Mouse (Mus musculus): ENCODE results near the gene Aox4. TPM values are rescaled to one million over a fixed set of nuclear protein-coding genes. Genes with fewer than 3 reads are reported as not detected.

Aox4 gene
- polyA plus RNA-seq, 1 experiment = not detected

DNA sequence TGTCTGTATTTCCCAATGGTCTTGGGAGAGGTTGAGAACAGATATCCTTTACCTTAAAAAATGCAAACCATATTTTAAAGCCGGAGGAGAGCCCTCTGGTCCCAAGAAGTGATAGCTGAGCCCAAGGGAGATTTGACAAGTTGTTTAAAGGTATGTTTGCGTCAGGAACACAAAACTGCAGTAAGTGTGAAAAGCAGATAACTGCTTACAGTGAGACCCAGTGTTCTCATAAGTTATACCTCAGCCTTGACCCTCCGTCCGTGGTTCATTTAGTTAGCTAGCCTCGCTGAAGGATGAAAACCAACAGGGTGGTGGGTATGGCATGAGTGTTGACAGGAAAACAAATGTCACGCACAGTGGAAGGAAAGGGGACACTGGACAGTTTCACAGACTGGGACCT is 92.8 kb downstream of the Aox4 start:
- 95% methylated on average over 6 of the region's 6 CpGs for WGBS
- TF ChIP-seq POLR2A (IDR thresholded peaks at IDR 0.05; ENCODE audit: insufficient read depth, low read depth, low read length) (no peak), CTCF (IDR thresholded peaks at IDR 0.05; ENCODE audit: insufficient read depth, low read depth, low read length) (no peak)
- no peak overlapping the region for H3K27ac ChIP-seq (ENCODE audit: insufficient read depth, low read depth, low read length)

DNA sequence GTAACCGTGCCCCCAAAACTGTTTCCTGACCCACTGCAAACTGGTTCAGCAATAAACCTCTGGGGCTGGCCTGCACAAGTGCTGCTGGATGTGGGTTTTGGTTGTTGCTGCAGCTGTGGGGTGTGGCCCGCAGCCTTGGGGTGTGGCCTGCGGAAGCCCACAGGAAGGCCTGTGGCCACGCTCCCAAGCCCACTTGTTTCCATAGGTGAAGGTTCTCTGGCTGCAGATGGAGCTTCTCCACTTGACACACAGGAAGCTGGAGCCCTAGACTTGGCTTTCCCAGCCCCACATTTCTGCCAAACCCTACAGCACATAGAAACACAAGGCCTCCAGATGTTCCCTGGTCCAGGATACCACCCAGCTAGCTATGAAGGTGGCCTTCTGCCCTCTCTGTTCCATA is 93.5 kb downstream of the Aox4 start:
- H3K27ac ChIP-seq (ENCODE audit: insufficient read depth, low read depth, low read length) = no peak overlapping the region
- TF ChIP-seq POLR2A (IDR thresholded peaks at IDR 0.05; ENCODE audit: insufficient read depth, low read depth, low read length) = no peak
- TF ChIP-seq CTCF (IDR thresholded peaks at IDR 0.05; ENCODE audit: insufficient read depth, low read depth, low read length) = no peak
- WGBS = 88% methylated on average over 4 of the region's 4 CpGs
- peaks cover 3% of the 10 kb centered on the region; the same call in 1 of the 2 replicates for H3K4me1 ChIP-seq (ENCODE audit: control insufficient read depth, insufficient read depth, low read length)
- no peak overlapping the region for H3K4me3 ChIP-seq (ENCODE audit: insufficient read depth, low read depth, low read length)

More for the DNA sequence above, 92.8 kb downstream of the Aox4 start:
- Histone ChIP-seq H3K4me3 (ENCODE audit: insufficient read depth, low read depth, low read length) (no peak overlapping the region), H3K4me1 (ENCODE audit: control insufficient read depth, insufficient read depth, low read length) (peaks cover 3% of the 10 kb centered on the region; the same call in 1 of the 2 replicates)

DNA sequence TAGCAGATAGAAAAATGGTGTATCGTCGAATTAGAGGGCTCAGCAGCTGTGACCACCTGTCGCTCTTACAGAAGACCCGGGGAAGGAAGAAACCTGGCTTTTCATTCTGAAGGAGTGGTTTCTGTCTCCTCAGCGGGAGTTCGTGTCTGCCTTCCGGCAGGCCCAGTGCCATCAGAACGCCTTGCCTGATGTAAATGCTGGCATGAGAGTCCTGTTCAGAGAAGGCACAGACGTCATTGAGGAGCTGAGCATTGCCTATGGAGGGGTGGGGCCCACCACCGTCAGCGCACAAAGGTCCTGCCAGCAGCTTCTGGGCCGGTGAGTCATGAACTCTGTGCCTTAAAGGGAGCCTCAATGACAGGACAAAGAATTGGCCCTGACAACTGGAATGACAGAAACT is 94.1 kb downstream of the Aox4 start:
- TF ChIP-seq POLR2A (IDR thresholded peaks at IDR 0.05; ENCODE audit: insufficient read depth, low read depth, low read length) (no peak), CTCF (IDR thresholded peaks at IDR 0.05; ENCODE audit: insufficient read depth, low read depth, low read length) (no peak)
- Histone ChIP-seq H3K4me3 (ENCODE audit: insufficient read depth, low read depth, low read length) (no peak overlapping the region), H3K4me1 (ENCODE audit: control insufficient read depth, insufficient read depth, low read length) (peaks cover 3% of the 10 kb centered on the region; the same call in 1 of the 2 replicates), H3K27ac (ENCODE audit: insufficient read depth, low read depth, low read length) (no peak overlapping the region)
- 53% methylated on average over 12 of the region's 12 CpGs for WGBS

GRCm38 (mm10) chr1:58307181-58307580 is 97.0 kb downstream of the Aox4 start:
- Histone ChIP-seq H3K4me3 (ENCODE audit: insufficient read depth, low read depth, low read length) (no peak overlapping the region), H3K4me1 (ENCODE audit: control insufficient read depth, insufficient read depth, low read length) (peaks cover 3% of the 10 kb centered on the region; the same call in 1 of the 2 replicates), H3K27ac (ENCODE audit: insufficient read depth, low read depth, low read length) (no peak overlapping the region)
- WGBS = 84% methylated on average over 8 of the region's 8 CpGs
- TF ChIP-seq POLR2A (IDR thresholded peaks at IDR 0.05; ENCODE audit: insufficient read depth, low read depth, low read length) (no peak), CTCF (IDR thresholded peaks at IDR 0.05; ENCODE audit: insufficient read depth, low read depth, low read length) (no peak)

GRCm38 (mm10) chr1:58308594-58308993 is 98.4 kb downstream of the Aox4 start:
- no peak for TF ChIP-seq CTCF (IDR thresholded peaks at IDR 0.05; ENCODE audit: insufficient read depth, low read depth, low read length)
- no peak for TF ChIP-seq POLR2A (IDR thresholded peaks at IDR 0.05; ENCODE audit: insufficient read depth, low read depth, low read length)
- WGBS = 88% methylated on average over 8 of the region's 8 CpGs
- H3K4me3 ChIP-seq (ENCODE audit: insufficient read depth, low read depth, low read length) = no peak overlapping the region

DNA sequence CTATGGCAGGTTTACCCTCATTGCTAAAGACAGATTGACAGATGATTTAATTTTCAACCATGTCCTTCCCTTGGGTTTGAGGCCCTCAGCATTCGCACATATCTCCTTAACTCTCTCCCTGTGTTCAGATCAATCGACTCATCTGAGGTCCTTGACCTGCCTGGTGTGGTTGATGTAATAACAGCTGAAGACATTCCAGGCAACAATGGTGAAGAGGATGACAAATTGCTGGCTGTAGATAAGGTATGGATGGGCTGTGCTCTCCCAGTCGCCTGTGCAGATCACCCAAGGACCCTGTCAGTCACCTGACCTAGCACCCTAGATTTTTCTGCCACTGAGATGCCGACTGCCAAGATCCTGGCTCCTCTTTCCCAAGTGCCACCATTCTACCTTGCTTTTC is 99.7 kb downstream of the Aox4 start:
- no peak overlapping the region for H3K27ac ChIP-seq (ENCODE audit: insufficient read depth, low read depth, low read length)
- no peak overlapping the region for H3K4me3 ChIP-seq (ENCODE audit: insufficient read depth, low read depth, low read length)
- TF ChIP-seq CTCF (IDR thresholded peaks at IDR 0.05; ENCODE audit: insufficient read depth, low read depth, low read length) (no peak), POLR2A (IDR thresholded peaks at IDR 0.05; ENCODE audit: insufficient read depth, low read depth, low read length) (no peak)
- WGBS = 92% methylated on average over 4 of the region's 4 CpGs
- no peaks in the 10 kb centered on the region for H3K4me1 ChIP-seq (ENCODE audit: control insufficient read depth, insufficient read depth, low read length)

More at GRCm38 (mm10) chr1:58308594-58308993, 98.4 kb downstream of the Aox4 start:
- Histone ChIP-seq H3K4me1 (ENCODE audit: control insufficient read depth, insufficient read depth, low read length) (peaks cover 3% of the 10 kb centered on the region; the same call in 1 of the 2 replicates), H3K27ac (ENCODE audit: insufficient read depth, low read depth, low read length) (no peak overlapping the region)

DNA sequence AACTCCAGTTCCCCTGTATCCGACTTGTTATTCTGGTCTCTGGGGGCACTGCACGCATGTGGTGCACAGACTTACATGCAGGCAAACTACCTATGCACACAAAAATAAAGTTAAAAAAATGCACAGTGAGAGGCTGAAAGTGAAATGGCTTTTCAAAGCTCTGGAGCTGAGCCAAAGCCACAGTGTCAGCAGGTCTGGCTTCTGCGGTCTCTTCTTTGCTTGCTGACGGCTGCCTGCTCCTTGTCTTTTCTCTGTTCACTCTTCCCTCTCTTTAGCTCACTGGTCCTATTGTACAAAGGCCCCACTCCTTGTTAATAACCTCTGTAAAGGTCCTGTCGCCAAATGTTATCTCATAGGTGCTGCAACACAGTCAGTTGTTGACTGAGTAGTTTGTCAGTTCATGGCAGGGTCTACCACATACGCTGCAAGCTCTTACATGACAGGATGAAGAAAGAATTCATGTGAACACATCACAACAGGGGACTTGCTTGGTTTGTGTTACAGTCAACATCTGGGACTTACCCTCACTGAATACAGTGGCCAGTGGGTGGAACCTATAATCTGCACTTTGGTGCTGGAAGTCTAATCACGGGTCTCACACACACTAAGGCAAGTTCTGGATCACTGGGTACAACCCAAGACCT is 101.1 kb downstream of the Aox4 start:
- H3K4me3 ChIP-seq (ENCODE audit: insufficient read depth, low read depth, low read length) = no peak overlapping the region
- 71% methylated on average over 7 of the region's 7 CpGs for WGBS
- H3K27ac ChIP-seq (ENCODE audit: insufficient read depth, low read depth, low read length) = no peak overlapping the region
- TF ChIP-seq CTCF (IDR thresholded peaks at IDR 0.05; ENCODE audit: insufficient read depth, low read depth, low read length) (no peak), POLR2A (IDR thresholded peaks at IDR 0.05; ENCODE audit: insufficient read depth, low read depth, low read length) (no peak)
- no peaks in the 10 kb centered on the region for H3K4me1 ChIP-seq (ENCODE audit: control insufficient read depth, insufficient read depth, low read length)

GRCm38 (mm10) chr1:58313173-58313572 is 103.0 kb downstream of the Aox4 start:
- TF ChIP-seq POLR2A (IDR thresholded peaks at IDR 0.05; ENCODE audit: insufficient read depth, low read depth, low read length) (no peak), CTCF (IDR thresholded peaks at IDR 0.05; ENCODE audit: insufficient read depth, low read depth, low read length) (no peak)
- H3K4me1 ChIP-seq (ENCODE audit: control insufficient read depth, insufficient read depth, low read length) = no peaks in the 10 kb centered on the region
- 92% methylated on average over 8 of the region's 8 CpGs for WGBS
- no peak overlapping the region for H3K27ac ChIP-seq (ENCODE audit: insufficient read depth, low read depth, low read length)
- H3K4me3 ChIP-seq (ENCODE audit: insufficient read depth, low read depth, low read length) = no peak overlapping the region

DNA sequence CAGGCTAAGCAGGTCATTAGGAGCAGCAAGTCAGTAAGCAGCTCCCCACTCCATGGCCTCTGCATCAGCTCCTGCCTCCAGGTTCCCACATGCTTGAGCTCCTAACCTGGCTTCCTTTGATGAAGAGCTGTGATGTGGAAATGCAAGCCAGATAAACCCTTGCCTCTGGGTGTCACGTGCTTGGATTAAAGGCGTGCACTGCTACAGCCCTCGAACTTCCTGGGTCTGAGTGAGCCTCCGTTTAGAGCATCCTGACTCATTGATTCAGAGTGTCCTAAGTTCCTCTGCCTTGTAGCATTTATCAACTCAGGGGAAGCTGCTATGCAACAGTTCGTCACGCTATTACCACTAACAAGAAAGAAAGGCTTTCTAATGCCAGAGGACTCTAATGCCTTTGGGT is 105.3 kb downstream of the Aox4 start:
- WGBS = 67% methylated on average over 6 of the region's 6 CpGs
- no peak for TF ChIP-seq CTCF (IDR thresholded peaks at IDR 0.05; ENCODE audit: insufficient read depth, low read depth, low read length)
- TF ChIP-seq POLR2A (IDR thresholded peaks at IDR 0.05; ENCODE audit: insufficient read depth, low read depth, low read length) = no peak
- no peak overlapping the region for H3K27ac ChIP-seq (ENCODE audit: insufficient read depth, low read depth, low read length)
- no peaks in the 10 kb centered on the region for H3K4me1 ChIP-seq (ENCODE audit: control insufficient read depth, insufficient read depth, low read length)
- H3K4me3 ChIP-seq (ENCODE audit: insufficient read depth, low read depth, low read length) = no peak overlapping the region

Other genes starting within 250 kb of the Aox4 start
- not detected in 2 replicates for gene Sgo2a, start 214.4 kb upstream of the Aox4 start, polyA plus RNA-seq (2012; ENCODE audit: insufficient read depth, insufficient read length, low replicate concordance, missing spikeins)
- not detected in 2 replicates for gene Kctd18, start 191.4 kb upstream of the Aox4 start, polyA plus RNA-seq (2012; ENCODE audit: insufficient read depth, insufficient read length, low replicate concordance, missing spikeins)
- gene Aox1, start 180.5 kb upstream of the Aox4 start, polyA plus RNA-seq (2012; ENCODE audit: insufficient read depth, insufficient read length, low replicate concordance, missing spikeins) = not detected in 2 replicates
- not detected in 2 replicates for gene Aox3, start 97.3 kb upstream of the Aox4 start, polyA plus RNA-seq (2012; ENCODE audit: insufficient read depth, insufficient read length, low replicate concordance, missing spikeins)
- not detected in 2 replicates for gene Aox2, start 67.9 kb downstream of the Aox4 start, polyA plus RNA-seq (2012; ENCODE audit: insufficient read depth, insufficient read length, low replicate concordance, missing spikeins)
- gene Bzw1, start 182.5 kb downstream of the Aox4 start, polyA plus RNA-seq (2012; ENCODE audit: insufficient read depth, insufficient read length, low replicate concordance, missing spikeins) = 105 and 158 TPM in 2 replicates
- gene Clk1, start 213.7 kb downstream of the Aox4 start, polyA plus RNA-seq (2012; ENCODE audit: insufficient read depth, insufficient read length, low replicate concordance, missing spikeins) = 213 and 787 TPM in 2 replicates
- not detected in 2 replicates for gene Nif3l1, start 234.8 kb downstream of the Aox4 start, polyA plus RNA-seq (2012; ENCODE audit: insufficient read depth, insufficient read length, low replicate concordance, missing spikeins)
- not detected in 2 replicates for gene Ppil3, start 235.1 kb downstream of the Aox4 start, polyA plus RNA-seq (2012; ENCODE audit: insufficient read depth, insufficient read length, low replicate concordance, missing spikeins)